Mouse (Mus musculus) E14TG2a.4 (cell line): ENCODE measurements around the gene Pik3cb.

ENCODE experiments used
- H3K27me3 ChIP-seq: 2 replicates; pipeline ENCODE4 v1.6.1; 2014; ENCODE audit warnings: low read length, control low read depth; ENCODE audit not compliant: insufficient read depth
- H3K36me3 ChIP-seq: 2 replicates; pipeline ENCODE4 v1.6.1; 2014; ENCODE audit warnings: low read length, control low read depth; ENCODE audit not compliant: insufficient read depth
- H3K4me1 ChIP-seq: replicated peaks from 2 replicates; pipeline ENCODE4 v1.6.1; 2014; ENCODE audit warnings: low read depth, low read length, control low read depth
- H3K4me3 ChIP-seq: replicated peaks from 2 replicates; pipeline ENCODE4 v1.5.1; 2014; ENCODE audit warnings: mild to moderate bottlenecking, low read length
- H3K9me3 ChIP-seq: 2 replicates; pipeline ENCODE4 v1.6.1; 2014; ENCODE audit warnings: low read length, control low read depth
- CTCF ChIP-seq: conservative IDR thresholded peaks from 2 replicates; pipeline ENCODE4 v1.5.1; 2014; ENCODE audit warnings: low read length
- NANOG ChIP-seq: IDR thresholded peaks from 2 replicates; pipeline ENCODE4 v1.6.1; 2014; ENCODE audit warnings: borderline replicate concordance, low read length, mixed read lengths
- POU5F1 ChIP-seq: IDR thresholded peaks from 2 replicates; pipeline ENCODE4 v1.6.1; 2014; ENCODE audit warnings: low read length, borderline replicate concordance

Pik3cb gene

DNA sequence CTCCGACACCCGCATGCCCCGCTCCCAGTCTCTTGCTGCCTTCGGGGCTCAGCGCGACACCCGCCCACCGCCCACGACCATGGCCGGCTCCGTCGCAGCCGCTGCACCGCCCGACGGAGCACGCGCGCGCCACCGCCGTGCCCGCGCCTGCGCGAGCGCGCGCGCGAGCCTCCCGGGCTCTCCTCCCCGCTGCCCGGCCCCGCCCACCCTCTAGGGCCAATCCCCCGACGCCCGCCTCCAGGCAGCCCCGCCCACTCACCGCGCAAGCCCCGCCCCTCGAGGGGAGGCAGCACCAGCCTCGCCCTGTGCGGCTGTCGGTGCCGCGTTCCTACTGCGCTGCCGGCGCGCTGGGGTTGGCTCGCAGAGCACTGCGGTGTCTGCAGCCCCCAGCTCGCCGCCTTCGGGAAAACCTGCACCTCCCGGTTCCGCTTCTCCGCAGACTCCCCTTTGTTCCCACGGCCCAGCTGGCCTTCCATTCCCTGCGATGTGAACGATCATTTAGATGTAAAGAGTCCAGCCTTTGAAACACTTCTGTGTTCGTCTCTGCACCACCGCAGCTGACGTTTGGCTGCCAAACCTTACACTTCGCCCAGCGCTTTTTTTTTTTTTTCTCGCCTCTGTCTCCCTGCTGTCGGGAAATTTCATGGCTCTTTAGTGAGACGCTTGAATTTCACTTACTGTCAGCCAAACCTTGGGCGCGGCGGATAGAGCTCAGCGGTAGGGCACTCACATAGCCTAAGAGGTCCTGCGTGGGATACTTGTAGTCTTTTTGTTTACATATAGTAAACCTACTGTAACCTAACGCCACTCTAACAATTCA is at the start of gene Pik3cb:
Gene Pik3cb (minus strand): TSS at position 559 of the 820 bp plus-strand sequence.
- Histone ChIP-seq H3K9me3 (no peaks in the 10 kb centered on the region), H3K4me3 (peak within 1 kb of the TSS; percentile 89), H3K36me3 (peaks cover 3% of the 10 kb centered on the region; the same call in 1 of the 2 replicates), H3K4me1 (peaks cover 46% of the 10 kb centered on the region), H3K27me3 (peaks cover 3% of the 10 kb centered on the region; the same call in 1 of the 2 replicates)
- no peak for TF ChIP-seq POU5F1
- TF ChIP-seq NANOG = no peak
- TF ChIP-seq CTCF = no peak

DNA sequence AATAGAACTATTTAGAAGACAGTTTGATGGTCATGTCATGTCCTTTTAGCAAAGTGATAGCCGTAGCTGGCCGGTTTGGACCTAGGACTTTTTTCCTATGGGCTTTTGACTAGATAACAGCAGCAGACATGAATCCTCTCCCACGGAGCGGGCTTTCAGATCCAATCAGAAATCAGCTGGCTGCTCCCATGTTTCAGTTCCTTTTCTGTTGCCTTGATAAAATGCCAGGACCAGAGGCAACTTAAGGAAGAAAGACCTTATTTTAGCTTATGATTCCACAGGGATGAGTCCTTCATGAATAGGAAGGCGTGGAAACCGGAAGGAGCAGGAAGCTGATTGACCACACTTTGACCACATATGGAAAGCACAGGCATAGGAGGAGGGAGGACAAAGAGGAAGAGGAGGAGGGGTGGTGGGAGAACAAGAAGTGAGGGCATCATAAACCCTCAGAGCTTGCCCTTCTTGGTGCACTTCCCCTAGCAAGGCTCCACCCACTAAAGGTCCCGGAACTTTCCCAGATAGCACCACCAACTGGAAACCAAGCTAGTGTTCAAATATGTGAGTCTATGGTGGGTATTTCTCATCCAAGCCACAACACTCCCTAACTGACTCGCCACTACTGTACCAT is 42.7 kb upstream of the Pik3cb start:
- H3K27me3 ChIP-seq = no peaks in the 10 kb centered on the region
- H3K36me3 ChIP-seq = no peaks in the 10 kb centered on the region
- H3K4me3 ChIP-seq = no peak overlapping the region
- TF ChIP-seq NANOG (no peak), POU5F1 (no peak)
- H3K9me3 ChIP-seq = no peaks in the 10 kb centered on the region
- peaks cover 11% of the 10 kb centered on the region for H3K4me1 ChIP-seq

DNA sequence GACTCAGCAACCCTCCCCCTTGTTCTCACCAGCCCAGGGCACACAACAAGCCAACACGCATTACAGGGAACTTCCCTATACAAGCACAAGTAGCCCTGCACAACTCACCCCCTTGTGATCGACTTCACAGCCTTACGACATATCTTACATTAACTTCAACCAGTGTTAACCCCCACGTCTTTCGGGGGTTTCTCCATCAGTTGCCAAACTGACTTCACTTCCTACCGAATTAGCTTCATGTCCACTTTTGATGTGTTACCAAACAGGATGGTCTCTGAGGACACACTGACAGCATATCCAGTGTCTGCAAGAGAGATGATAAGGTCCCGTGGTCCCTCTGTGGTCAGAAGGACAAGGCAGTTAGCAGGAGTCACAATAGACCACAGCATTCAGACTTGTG is 41.7 kb upstream of the Pik3cb start:
- Histone ChIP-seq H3K9me3 (no peaks in the 10 kb centered on the region), H3K4me3 (no peak overlapping the region), H3K4me1 (peaks cover 11% of the 10 kb centered on the region), H3K27me3 (no peaks in the 10 kb centered on the region), H3K36me3 (no peaks in the 10 kb centered on the region)
- TF ChIP-seq CTCF = no peak
- TF ChIP-seq NANOG = no peak

DNA sequence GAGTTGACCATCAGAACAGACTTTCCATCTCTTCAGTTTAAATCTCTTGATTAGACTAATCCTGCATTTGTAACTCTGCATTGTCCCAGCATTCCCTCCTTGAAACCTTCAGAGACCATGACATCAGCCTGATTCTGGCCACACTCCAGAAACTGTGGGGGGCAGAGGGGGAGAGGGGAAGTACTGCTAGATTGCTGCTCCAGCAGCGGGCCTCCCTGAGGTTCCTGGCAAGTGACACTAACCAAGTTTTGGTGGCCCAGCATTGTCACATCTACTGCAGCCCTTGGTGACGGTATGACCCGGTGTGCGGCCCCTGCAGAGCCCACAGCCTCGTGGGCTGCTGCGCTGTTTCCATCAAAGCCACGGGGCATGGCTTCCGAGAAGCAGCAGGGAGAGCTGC is 39.9 kb upstream of the Pik3cb start:
- Histone ChIP-seq H3K4me1 (peaks cover 11% of the 10 kb centered on the region), H3K27me3 (no peaks in the 10 kb centered on the region), H3K4me3 (peak overlapping the region; percentile 45; the same call in 1 of the 2 replicates), H3K36me3 (no peaks in the 10 kb centered on the region), H3K9me3 (no peaks in the 10 kb centered on the region)
- TF ChIP-seq POU5F1 (no peak), CTCF (no peak), NANOG (no peak)

DNA sequence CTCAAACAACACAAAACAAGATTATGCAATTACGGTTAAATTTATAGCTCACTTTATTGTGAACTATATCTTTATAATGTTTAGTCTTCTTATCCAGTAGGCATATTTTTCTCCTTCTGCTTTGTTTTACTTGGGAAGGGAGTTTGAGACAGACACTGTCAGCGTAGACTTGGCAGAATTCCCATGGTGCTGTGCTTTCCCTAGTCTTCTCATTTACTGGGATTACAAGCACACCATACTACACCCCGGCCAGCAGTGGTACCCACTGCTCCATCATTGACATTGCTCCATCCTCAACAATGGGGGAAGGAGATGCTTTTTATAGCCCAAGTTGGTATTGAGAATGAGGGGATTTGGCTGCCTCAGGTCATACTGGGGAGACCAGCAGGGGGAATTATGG is 38.3 kb upstream of the Pik3cb start:
- 0 out of 2 replicates have a peak, but pooled peaks cover 3% of the 10 kb centered on the region for H3K27me3 ChIP-seq
- no peaks in the 10 kb centered on the region for H3K9me3 ChIP-seq
- H3K4me3 ChIP-seq = no peak overlapping the region
- TF ChIP-seq NANOG (no peak), POU5F1 (no peak), CTCF (no peak)
- H3K4me1 ChIP-seq = peaks cover 11% of the 10 kb centered on the region
- no peaks in the 10 kb centered on the region for H3K36me3 ChIP-seq

DNA sequence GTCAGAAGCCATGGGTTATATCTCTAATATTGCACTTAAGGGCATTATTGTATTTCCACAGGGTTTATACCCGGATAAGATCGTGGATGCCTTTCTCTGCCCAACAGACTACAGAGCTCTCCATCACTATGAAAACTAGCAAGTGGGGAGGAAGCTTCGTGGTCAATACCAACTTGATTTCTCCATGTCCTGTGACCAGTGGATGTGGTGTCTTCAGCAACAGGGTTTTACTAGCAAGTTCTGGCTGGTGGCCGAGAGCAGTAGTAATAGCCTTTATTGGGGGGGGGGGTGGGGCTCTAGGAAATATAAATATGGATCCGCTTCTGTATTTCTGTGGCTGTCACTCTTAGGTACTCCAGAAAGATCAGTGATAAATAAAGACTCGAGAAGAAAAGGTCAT is 35.4 kb upstream of the Pik3cb start:
- no peak overlapping the region for H3K4me3 ChIP-seq
- no peaks in the 10 kb centered on the region for H3K36me3 ChIP-seq
- H3K9me3 ChIP-seq = no peaks in the 10 kb centered on the region
- no peak for TF ChIP-seq CTCF
- no peak for TF ChIP-seq NANOG
- no peak for TF ChIP-seq POU5F1
- 0 out of 2 replicates have a peak, but pooled peaks cover 3% of the 10 kb centered on the region for H3K27me3 ChIP-seq
- H3K4me1 ChIP-seq = peaks cover 9% of the 10 kb centered on the region

DNA sequence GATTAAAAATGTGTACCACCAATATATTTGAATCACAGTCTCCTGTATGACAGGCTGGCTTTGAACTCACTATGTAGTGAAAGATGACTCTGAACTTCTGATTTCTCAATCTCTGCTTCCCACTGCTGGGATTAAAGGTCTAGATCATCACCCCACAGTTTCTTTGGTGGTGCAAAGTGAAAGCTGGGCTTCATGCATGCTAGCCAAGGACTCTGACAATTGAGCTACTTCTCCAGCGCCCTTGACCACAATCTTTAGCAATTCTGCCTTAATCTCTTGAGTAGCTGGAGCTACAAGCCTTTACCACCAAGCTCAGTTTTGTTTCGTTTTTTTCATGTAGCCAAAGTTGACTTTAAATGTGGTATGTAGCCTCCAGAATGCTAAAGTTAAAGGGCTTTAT is 32.4 kb upstream of the Pik3cb start:
- Histone ChIP-seq H3K27me3 (0 out of 2 replicates have a peak, but pooled peaks cover 3% of the 10 kb centered on the region), H3K36me3 (no peaks in the 10 kb centered on the region), H3K9me3 (no peaks in the 10 kb centered on the region), H3K4me1 (no peaks in the 10 kb centered on the region), H3K4me3 (no peak overlapping the region)
- no peak for TF ChIP-seq CTCF
- TF ChIP-seq POU5F1 = no peak
- TF ChIP-seq NANOG = no peak

DNA sequence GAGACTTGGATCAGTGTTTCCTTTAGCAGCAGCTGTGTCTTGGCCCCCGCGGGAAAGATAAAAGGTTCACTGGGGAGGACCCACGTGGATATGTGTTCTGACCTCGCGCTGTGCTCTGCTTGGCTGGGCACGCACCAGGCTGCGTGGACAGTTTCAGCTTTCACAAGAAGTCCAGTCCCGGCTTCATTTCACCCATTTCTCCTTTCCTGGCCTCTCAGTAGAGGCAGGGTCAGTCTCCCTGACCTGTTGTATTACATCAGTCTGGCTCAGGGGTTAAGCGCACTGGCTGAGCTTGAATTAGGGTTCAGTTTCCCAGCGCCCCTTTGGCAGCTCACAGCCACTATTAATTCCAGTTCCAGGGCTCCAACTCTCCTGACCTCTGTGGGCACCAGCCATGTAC is 30.8 kb upstream of the Pik3cb start:
- Histone ChIP-seq H3K36me3 (no peaks in the 10 kb centered on the region), H3K27me3 (0 out of 2 replicates have a peak, but pooled peaks cover 3% of the 10 kb centered on the region), H3K4me1 (peaks cover 4% of the 10 kb centered on the region), H3K9me3 (no peaks in the 10 kb centered on the region), H3K4me3 (no peak overlapping the region)
- TF ChIP-seq POU5F1 = no peak
- TF ChIP-seq NANOG = no peak
- no peak for TF ChIP-seq CTCF

DNA sequence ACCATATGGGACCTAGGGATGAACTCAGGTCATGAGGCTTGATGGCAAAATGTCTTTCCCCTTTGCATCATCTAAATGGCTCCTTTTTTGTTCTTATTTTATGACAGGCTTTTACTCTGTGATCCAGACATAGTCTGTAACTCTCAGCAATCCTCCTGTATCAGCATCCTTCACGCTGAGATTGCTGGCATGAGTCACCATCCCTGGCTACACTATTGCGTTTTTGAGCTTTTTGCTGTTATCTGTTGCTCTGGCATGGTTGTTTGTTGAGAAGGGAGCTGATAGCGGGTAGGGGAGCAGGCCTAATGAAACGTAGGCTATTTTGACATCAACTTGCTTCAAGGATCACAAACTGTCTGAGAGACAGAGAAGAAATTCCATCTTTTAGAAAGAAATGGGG is 28.6 kb upstream of the Pik3cb start:
- peaks cover 4% of the 10 kb centered on the region for H3K9me3 ChIP-seq
- peaks cover 12% of the 10 kb centered on the region for H3K4me1 ChIP-seq
- no peak overlapping the region for H3K4me3 ChIP-seq
- peaks cover 3% of the 10 kb centered on the region for H3K27me3 ChIP-seq
- TF ChIP-seq NANOG (no peak), POU5F1 (no peak), CTCF (no peak)
- H3K36me3 ChIP-seq = no peaks in the 10 kb centered on the region
